Mouse (Mus musculus) heart, embryonic 12.5 days (tissue): ENCODE measurements around the gene She. TPM values are rescaled to one million over a fixed set of nuclear protein-coding genes. Genes with fewer than 3 reads are reported as not detected.
A peak's percentile ranks its signal among the peaks of the same experiment; 100 is the strongest.
"Not testable (repeated sequence)": the region's sequence is repeated elsewhere in the genome, so short reads cannot be mapped to it uniquely, and the experiment has no call there.

Source experiments
- ATAC-seq: fragments of 200-750 bp; cut with Nextera tagmentation; 2 replicates; pipeline ENCODE4 v1.8.0; 2017; ENCODE audit warnings: moderate TSS enrichment, moderate library complexity; ENCODE audit not compliant: insufficient number of reproducible peaks, low FRiP score
- H3K27ac ChIP-seq: fragments of 300-500 bp; sonication (generic); 2 replicates; pipeline ENCODE4 v1.5.1; 2016; ENCODE audit warnings: mild to moderate bottlenecking, moderate library complexity; ENCODE audit not compliant: poor library complexity, severe bottlenecking
- H3K27me3 ChIP-seq: fragments of 300-500 bp; sonication (generic); replicated peaks from 2 replicates; pipeline ENCODE4 v1.6.1; 2016; ENCODE audit warnings: mild to moderate bottlenecking, moderate library complexity
- H3K36me3 ChIP-seq: fragments of 300-500 bp; sonication (generic); 2 replicates; pipeline ENCODE4 v1.6.1; 2016; ENCODE audit warnings: mild to moderate bottlenecking, moderate library complexity
- H3K4me1 ChIP-seq: fragments of 300-500 bp; sonication (generic); replicated peaks from 2 replicates; pipeline ENCODE4 v1.6.1; 2016; ENCODE audit warnings: mild to moderate bottlenecking
- H3K4me2 ChIP-seq: fragments of 300-500 bp; sonication (generic); 2 replicates; pipeline ENCODE4 v1.6.1; 2016; ENCODE audit warnings: mild to moderate bottlenecking, moderate library complexity
- H3K4me3 ChIP-seq: fragments of 300-500 bp; sonication (generic); 2 replicates; pipeline ENCODE4 v1.5.1; 2016; ENCODE audit warnings: mild to moderate bottlenecking
- H3K9ac ChIP-seq: fragments of 300-500 bp; sonication (generic); 2 replicates; pipeline ENCODE4 v1.6.1; 2016; ENCODE audit warnings: mild to moderate bottlenecking, moderate library complexity
- H3K9me3 ChIP-seq: fragments of 300-500 bp; sonication (generic); replicated peaks from 2 replicates; pipeline ENCODE4 v1.6.1; 2016; ENCODE audit warnings: mild to moderate bottlenecking, moderate library complexity
- WGBS: fragments of 180-500 bp; shearing (Covaris S2); methylation state at CpG from one replicate; pipeline ENCODE4 v1.1.7; 2016; 5-methylcytosine and 5-hydroxymethylcytosine counted together
- polyA plus RNA-seq: library from polyadenylated mRNA; unstranded; fragments of >200 nt; fragmentation: Nextera tagmentation; extraction: Ambion mirVana; gene quantifications from 2 replicates; pipeline ENCODE4 v1.2.1, GENCODE M21; 2016

The She gene
- polyA plus RNA-seq, 1 experiment from 2014 or later, result 9.6 TPM

GRCm38 (mm10) chr3:89862182-89862761 lies 31.1 kb downstream of the She start:
- H3K4me1 ChIP-seq, result peaks cover 15% of the 10 kb centered on the region
- no peak overlapping the region for H3K4me3 ChIP-seq
- ATAC-seq, result no peak
- H3K9me3 ChIP-seq, result 0 out of 2 replicates have a peak, but pooled peaks cover 3% of the 10 kb centered on the region
- 0 out of 2 replicates have a peak, but pooled peaks cover 4% of the 10 kb centered on the region for H3K36me3 ChIP-seq
- no peak overlapping the region for H3K9ac ChIP-seq
- WGBS, result 56% methylated on average over 8 of the region's 8 CpGs
- H3K27ac ChIP-seq, result no peak overlapping the region
- H3K27me3 ChIP-seq, result no peaks in the 10 kb centered on the region
- H3K4me2 ChIP-seq, result no peak overlapping the region

GRCm38 (mm10) chr3:89863276-89863675 lies 32.1 kb downstream of the She start:
- not testable (repeated sequence) for ATAC-seq, H3K27me3 ChIP-seq, H3K4me3 ChIP-seq, H3K9me3 ChIP-seq, H3K9ac ChIP-seq, H3K27ac ChIP-seq, H3K4me2 ChIP-seq, H3K36me3 ChIP-seq
- 83% methylated on average over 3 of the region's 3 CpGs for WGBS
- peaks cover 18% of the 10 kb centered on the region for H3K4me1 ChIP-seq

GRCm38 (mm10) chr3:89863716-89864509 lies 32.7 kb downstream of the She start:
- Histone ChIP-seq H3K4me1 (peaks cover 24% of the 10 kb centered on the region), H3K9me3 (no peaks in the 10 kb centered on the region), H3K27ac (no peak overlapping the region), H3K9ac (no peak overlapping the region), H3K4me2 (no peak overlapping the region), H3K36me3 (no peaks in the 10 kb centered on the region), H3K27me3 (no peaks in the 10 kb centered on the region), H3K4me3 (no peak overlapping the region)
- 65% methylated on average over 9 of the region's 9 CpGs for WGBS
- ATAC-seq, result no peak

- ATAC-seq, result no peak
- no peak overlapping the region for H3K4me2 ChIP-seq
- peaks cover 31% of the 10 kb centered on the region for H3K4me1 ChIP-seq
- no peak overlapping the region for H3K4me3 ChIP-seq
- 55% methylated on average over 6 of the region's 6 CpGs for WGBS
- no peaks in the 10 kb centered on the region for H3K36me3 ChIP-seq
- H3K9me3 ChIP-seq, result no peaks in the 10 kb centered on the region
- H3K27ac ChIP-seq, result no peak overlapping the region
- no peaks in the 10 kb centered on the region for H3K27me3 ChIP-seq
- H3K9ac ChIP-seq, result no peak overlapping the region
Measured at GRCm38 (mm10) chr3:89865020-89865419, 33.9 kb downstream of the She start.

- Histone ChIP-seq H3K4me3 (no peak overlapping the region), H3K9me3 (no peaks in the 10 kb centered on the region), H3K4me2 (no peak overlapping the region), H3K36me3 (no peaks in the 10 kb centered on the region), H3K4me1 (peaks cover 37% of the 10 kb centered on the region), H3K27me3 (no peaks in the 10 kb centered on the region), H3K9ac (no peak overlapping the region), H3K27ac (no peak overlapping the region)
- ATAC-seq, result no peak
- WGBS, result 71% methylated on average over 4 of the region's 4 CpGs
Measured at GRCm38 (mm10) chr3:89865764-89866163, 34.6 kb downstream of the She start.

GRCm38 (mm10) chr3:89867651-89868050 lies 36.5 kb downstream of the She start:
- no peak overlapping the region for H3K4me2 ChIP-seq
- peaks cover 40% of the 10 kb centered on the region for H3K4me1 ChIP-seq
- peaks cover under 1% of the 10 kb centered on the region for H3K9me3 ChIP-seq
- no peaks in the 10 kb centered on the region for H3K27me3 ChIP-seq
- ATAC-seq, result no peak
- no peak overlapping the region for H3K9ac ChIP-seq
- 71% methylated on average over 3 of the region's 4 CpGs for WGBS
- no peaks in the 10 kb centered on the region for H3K36me3 ChIP-seq
- H3K27ac ChIP-seq, result no peak overlapping the region
- no peak overlapping the region for H3K4me3 ChIP-seq

GRCm38 (mm10) chr3:89868357-89868756 lies 37.2 kb downstream of the She start:
- H3K4me2 ChIP-seq, result peak overlapping the region; percentile 49
- no peak overlapping the region for H3K4me3 ChIP-seq
- H3K4me1 ChIP-seq, result peaks cover 41% of the 10 kb centered on the region
- no peak overlapping the region for H3K27ac ChIP-seq
- peaks cover 6% of the 10 kb centered on the region for H3K9me3 ChIP-seq
- H3K36me3 ChIP-seq, result no peaks in the 10 kb centered on the region
- no peak overlapping the region for H3K9ac ChIP-seq
- 9% methylated on average over 7 of the region's 7 CpGs for WGBS
- H3K27me3 ChIP-seq, result no peaks in the 10 kb centered on the region
- ATAC-seq, result peak; percentile 76; the same call in 1 of the 2 replicates

- WGBS, result 26% methylated on average over 9 of the region's 9 CpGs
- Histone ChIP-seq H3K4me2 (peak overlapping the region; percentile 49), H3K9me3 (peaks cover 6% of the 10 kb centered on the region), H3K9ac (no peak overlapping the region), H3K4me1 (peaks cover 41% of the 10 kb centered on the region), H3K27ac (no peak overlapping the region), H3K36me3 (no peaks in the 10 kb centered on the region), H3K27me3 (no peaks in the 10 kb centered on the region), H3K4me3 (no peak overlapping the region)
- ATAC-seq, result no peak
Measured at GRCm38 (mm10) chr3:89868956-89869355, 37.8 kb downstream of the She start.

GRCm38 (mm10) chr3:89869556-89869955 lies 38.4 kb downstream of the She start:
- peaks cover 6% of the 10 kb centered on the region for H3K9me3 ChIP-seq
- H3K4me2 ChIP-seq, result no peak overlapping the region
- whole genome bisulfite sequencing, result 61% methylated on average over 9 of the region's 9 CpGs
- no peak for ATAC-seq
- H3K9ac ChIP-seq, result no peak overlapping the region
- H3K27ac ChIP-seq, result no peak overlapping the region
- no peak overlapping the region for H3K4me3 ChIP-seq
- no peaks in the 10 kb centered on the region for H3K27me3 ChIP-seq
- no peaks in the 10 kb centered on the region for H3K36me3 ChIP-seq
- H3K4me1 ChIP-seq, result peaks cover 41% of the 10 kb centered on the region

GRCm38 (mm10) chr3:89870472-89871271 lies 39.5 kb downstream of the She start:
- H3K4me2 ChIP-seq, result no peak overlapping the region
- no peak overlapping the region for H3K27ac ChIP-seq
- H3K4me1 ChIP-seq, result peaks cover 33% of the 10 kb centered on the region
- H3K4me3 ChIP-seq, result no peak overlapping the region
- H3K9ac ChIP-seq, result no peak overlapping the region
- no peaks in the 10 kb centered on the region for H3K36me3 ChIP-seq
- WGBS, result 76% methylated on average over 22 of the region's 22 CpGs
- peaks cover 6% of the 10 kb centered on the region for H3K9me3 ChIP-seq
- H3K27me3 ChIP-seq, result no peaks in the 10 kb centered on the region
- no peak for ATAC-seq

- H3K36me3 ChIP-seq, result no peaks in the 10 kb centered on the region
- no peak overlapping the region for H3K27ac ChIP-seq
- 66% methylated on average over 8 of the region's 8 CpGs for WGBS
- H3K27me3 ChIP-seq, result no peaks in the 10 kb centered on the region
- H3K4me1 ChIP-seq, result peaks cover 33% of the 10 kb centered on the region
- H3K4me3 ChIP-seq, result no peak overlapping the region
- peaks cover 6% of the 10 kb centered on the region for H3K9me3 ChIP-seq
- H3K4me2 ChIP-seq, result no peak overlapping the region
- no peak for ATAC-seq
- no peak overlapping the region for H3K9ac ChIP-seq
Measured at GRCm38 (mm10) chr3:89871339-89871914, 40.3 kb downstream of the She start.
